Mouse (Mus musculus) layer of hippocampus, adult 18-20 months (tissue): ENCODE data around the gene Usp46. TPM values are rescaled to one million over a fixed set of nuclear protein-coding genes. Genes with fewer than 3 reads are reported as not detected.
"Not testable (repeated sequence)": the region's sequence is repeated elsewhere in the genome, so short reads cannot be mapped to it uniquely, and the experiment has no call there.

Experiments used
- DNase-seq, 2 experiments: peaks; one replicate each; pipeline ENCODE4 v3.0.0; 2022; ENCODE audit warnings: low spot score in 2 of 2
- total RNA-seq, 2 experiments: library from RNA; stranded (reverse); gene quantifications; 2 replicates each; pipeline ENCODE4 v1.2.3; 2021

Usp46 gene
- total RNA-seq, 2 experiments from 2014 or later, result 139 TPM

DNA sequence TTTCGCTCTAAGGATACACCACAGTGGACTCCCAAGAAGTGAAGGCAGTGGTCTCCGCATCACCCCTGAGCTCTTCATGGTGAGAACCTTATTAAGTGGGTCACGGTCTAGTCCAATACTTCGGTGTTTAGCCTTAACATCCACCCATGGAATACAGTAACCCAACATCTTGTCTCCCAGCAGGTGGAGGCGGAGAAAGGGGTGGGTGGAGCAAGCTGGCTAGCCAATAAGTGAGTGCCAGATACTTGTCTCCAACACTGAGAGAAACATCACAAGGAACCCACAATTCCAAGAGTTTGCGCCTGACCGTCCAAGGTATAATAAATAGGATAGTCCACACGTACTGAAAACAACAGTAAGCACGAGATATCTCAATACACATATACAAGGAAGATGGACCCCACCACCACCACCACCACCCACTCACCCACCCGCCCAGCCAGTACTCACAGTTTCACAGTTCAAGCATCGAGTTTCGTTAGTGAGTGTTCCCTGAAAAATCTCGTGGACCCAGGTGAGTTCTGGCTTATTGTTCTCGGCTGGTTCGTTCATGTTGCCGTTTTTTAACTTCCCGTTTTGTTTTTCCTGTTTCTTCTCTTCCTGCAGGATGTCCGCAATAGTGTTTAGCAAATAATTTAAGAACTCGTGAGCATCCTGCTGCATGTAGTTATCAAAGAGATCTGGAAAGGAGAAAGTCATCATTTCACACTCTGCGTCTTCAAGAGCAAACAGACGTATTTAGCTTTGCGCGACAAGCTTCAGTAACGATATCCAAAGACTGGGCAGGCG lies 39.3 kb downstream of the Usp46 start:
- DNase-seq, result no peak

DNA sequence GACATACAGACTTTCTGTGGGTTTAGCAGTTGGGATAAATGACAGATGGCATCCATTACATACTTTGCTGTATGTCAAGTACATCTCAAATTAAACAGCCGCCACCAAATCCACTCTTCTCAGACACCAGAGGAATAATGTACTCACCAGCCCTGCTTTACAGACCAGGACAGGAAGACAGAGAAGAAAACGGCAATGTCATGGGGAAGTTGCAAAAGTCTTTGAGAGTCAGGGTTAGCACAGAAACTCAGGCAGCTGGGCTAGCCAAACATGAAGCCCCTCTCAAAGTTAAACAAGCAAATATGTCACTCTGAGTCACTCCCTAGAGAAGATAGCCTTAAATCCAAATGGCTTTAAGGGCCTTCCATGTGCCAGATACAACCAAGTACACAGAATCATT lies 40.0 kb downstream of the Usp46 start:
- DNase-seq, result no peak

DNA sequence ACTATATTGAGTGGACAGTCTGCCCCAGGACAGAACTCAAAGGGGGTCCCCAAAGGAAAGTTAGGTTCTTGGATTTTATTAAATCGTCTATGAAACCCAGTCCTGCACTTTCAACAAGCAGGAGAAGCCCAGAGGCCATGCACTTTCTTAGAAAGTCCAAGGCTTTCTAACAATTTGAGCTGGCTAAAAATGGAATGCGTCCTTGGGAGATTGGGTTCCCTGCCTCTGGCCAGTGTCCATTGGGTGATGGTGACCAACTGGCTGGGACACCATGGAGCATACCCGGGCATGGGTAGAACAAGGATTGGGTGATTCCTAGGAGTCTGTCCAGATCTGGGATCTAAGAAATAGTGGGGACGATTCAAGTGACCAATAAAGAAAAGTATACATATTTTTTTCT lies 47.7 kb downstream of the Usp46 start:
- DNase-seq, result no peak

DNA sequence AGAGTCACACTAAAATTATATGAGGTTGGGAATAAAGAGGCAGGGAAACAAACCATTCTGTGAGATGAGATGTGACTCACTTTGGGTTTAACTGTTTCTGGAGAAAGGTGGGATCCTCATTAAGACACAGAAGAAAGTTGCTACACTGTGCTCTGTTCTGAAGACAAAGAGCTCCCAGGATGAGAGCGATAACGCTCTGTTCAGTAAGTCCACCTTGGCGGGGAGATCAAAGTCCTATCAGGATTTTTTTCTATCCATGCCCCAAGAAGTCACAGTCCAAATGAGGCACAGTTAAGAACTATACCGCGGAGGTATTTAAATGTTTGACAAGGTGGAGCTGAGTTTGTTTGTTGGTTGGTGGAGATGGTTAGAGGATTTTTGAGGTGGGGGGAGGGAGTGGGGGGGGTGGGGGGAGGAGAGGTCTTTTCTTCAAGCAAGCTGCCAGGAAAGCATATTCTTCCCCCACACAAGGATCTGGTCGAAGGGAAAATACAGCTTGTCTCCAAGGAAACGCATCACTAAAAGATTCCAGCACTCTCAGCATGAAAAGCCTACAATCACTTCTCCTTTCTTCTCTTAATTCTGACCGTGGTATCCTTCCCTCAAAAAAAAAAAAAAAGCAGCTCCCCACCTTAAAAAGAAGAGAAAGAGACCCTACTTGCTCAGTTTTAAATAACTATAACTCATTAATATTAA lies 49.2 kb downstream of the Usp46 start:
- peak in 1 of 2 experiments; percentile 43 for DNase-seq

DNA sequence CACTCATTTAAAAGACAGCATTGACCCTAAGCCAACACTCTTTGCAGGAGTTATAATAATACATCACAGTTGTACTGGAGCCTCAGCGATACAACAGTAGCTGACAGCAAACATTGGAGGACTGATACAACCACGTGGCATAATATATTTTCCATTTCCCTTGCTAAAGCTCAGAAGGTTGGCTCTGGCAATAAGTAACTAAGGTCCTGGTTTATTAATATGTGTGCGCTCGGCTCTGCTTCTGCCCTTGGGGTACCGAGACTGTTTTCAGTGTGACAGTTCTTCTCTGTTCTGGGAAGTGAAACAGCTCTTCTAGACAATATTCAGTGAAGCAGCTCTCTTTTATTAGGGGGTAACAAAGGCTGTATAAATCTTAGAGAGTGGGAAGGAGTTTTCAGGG lies 50.7 kb downstream of the Usp46 start:
- DNase-seq, result no peak

DNA sequence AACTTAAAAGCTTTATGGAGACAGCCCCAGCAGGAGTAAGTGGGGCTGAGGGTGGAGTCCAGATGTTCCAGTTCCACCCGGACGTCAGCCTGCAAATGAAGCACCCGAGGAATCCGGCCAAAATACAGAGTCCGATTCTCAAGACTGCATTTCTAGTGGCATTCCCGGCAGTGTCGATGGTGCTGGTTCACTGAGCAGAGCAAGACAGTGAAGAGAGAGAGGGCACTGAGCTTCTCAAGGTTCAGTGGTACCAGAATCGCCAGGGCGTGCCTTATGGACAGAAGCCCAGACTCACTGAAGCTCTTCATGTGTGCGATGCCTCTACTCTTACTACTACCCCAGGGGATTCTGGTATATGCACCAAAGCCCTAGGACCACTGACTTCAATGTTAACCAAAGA lies 56.6 kb downstream of the Usp46 start:
- no peak for DNase-seq

DNA sequence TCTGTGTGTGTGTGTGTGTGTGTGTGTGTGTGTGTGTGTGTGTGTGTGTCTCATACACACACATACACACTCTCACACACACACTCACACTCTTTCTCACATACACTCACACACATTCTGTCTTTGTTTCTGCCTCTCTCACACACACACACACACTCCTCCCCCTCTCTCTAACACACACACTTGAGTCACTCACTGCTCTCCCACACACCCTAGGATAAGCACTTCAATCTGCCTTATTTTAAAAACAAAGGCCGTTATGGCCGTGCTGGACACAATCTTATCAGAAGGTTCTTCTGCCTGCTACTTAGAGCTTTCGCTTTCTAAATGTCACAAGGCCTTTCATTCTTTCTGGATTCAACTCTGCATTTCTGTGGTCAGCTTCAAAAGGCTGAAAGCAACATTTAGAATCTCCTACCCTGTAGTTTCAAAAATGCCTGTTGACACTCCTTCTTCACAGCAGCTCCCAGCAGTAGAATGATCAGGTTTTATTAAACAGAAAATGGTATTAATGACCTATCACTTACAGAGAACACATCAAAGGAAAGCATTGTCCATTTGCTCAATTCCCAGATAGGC lies 60.6 kb downstream of the Usp46 start:
- no peak for DNase-seq

DNA sequence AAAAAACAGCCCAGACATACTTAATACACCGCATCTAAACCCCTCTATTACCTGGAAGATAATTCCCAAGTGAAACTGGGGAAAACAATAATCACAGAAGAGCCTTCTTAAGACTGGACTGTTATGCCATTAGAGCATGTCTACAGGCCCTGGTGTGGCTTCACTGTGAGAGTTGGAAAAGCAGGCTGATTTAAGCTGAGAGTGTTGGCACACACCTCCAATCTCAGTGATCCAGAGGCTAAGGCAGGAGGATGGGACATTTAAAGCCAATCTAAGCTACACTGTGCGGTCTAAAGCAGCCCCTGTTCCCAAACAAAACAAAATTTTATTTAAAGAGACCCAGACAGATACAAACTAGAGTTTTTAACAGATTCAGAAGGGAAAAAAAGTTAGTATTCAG lies 62.3 kb downstream of the Usp46 start:
- no peak for DNase-seq

DNA sequence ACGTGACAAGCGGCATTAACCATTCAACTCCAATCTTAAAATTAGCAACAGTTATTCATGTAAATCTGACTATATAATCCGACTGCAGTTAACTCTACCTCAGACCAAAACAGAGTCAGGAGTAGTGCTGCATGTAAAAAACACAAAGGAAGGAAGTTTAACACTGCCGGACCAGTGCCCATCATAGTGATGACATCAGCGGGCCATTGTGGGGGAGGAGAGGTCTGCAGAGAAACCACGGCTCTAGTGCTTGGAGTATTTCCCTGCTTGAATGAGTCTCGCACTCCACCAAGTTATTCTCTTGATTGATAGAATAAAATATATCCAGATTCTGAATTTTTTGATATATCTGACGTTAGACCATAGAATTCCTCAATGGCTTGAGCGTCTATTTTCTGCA lies 66.5 kb downstream of the Usp46 start:
- no peak for DNase-seq

DNA sequence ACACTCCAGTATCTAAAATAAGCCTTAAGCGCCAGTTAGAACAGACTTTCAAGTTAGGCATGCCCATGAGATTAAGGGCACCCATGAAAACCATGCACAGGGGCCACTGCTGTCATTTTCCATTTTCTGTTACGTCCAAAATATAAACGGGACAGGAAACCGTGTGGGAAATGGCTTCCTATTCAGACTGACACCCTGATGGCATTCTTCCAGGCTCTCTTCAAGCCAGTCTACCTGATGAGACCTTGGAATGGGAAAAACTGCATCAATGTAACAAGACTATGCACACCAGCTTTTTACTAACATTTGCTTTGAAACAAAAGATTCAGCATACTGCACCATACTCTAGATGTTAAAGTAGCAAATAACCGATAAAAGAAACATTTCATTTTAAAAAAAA lies 69.3 kb downstream of the Usp46 start:
- no peak for DNase-seq

DNA sequence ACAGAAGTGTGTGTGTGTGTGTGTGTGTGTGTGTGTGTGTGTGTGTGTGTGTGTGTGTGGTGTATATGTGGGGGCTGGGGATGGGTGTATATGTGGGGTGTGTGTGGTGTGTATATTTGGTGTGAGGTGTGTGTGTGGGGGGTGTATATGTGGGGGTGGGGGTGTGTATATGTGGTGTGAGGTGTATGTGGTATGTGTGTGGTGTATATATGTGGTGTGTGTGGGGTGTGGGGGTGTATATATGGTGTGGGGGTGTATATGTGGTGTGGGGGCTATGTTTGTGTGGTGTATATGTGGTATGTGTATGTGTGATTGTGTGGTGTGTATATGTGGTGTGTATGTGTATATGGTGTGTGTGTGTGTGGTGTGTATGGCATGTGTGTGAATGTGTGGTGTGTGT lies 73.4 kb downstream of the Usp46 start:
- DNase-seq, result no peak

DNA sequence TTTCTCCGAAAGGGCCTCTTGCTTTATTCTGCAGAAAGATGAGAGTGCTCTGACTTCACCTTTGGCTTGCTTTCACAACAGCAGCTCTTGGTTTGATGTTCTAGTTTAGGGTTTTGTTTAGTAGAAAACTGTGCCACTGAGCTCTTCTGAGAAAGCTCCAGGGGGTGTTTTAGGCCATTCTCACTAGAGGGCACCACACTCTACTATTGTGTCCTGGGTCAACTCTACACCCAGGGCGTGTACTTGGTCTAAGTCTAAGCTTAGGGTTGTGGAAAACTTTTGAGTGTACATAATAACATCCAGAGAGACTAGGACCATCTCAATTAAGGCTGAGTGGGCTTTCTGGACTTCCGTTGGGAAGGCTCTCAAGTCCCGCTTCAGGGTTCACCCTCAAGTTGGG lies 74.7 kb downstream of the Usp46 start:
- DNase-seq, result peak in 1 of 2 experiments; percentile 55

DNA sequence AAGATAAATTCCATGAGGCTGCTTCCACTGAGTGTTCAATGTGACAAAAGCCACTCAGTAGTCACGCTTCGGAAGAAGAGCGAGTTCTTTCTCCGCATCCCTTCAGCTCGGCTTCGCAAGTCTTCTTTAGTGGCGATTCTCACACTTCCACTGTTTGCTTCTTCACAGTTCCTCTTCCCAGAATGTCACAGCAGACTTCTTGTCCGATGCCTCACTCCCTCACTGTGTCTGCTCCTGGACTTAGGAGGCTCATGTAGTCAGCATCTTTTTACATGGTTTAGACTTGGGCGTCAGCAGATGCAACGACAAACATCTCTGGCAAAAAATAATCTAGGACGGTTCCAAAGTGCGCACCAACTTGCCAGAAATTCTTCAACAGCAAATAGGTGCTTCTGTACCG lies 75.9 kb downstream of the Usp46 start:
- no peak for DNase-seq

DNA sequence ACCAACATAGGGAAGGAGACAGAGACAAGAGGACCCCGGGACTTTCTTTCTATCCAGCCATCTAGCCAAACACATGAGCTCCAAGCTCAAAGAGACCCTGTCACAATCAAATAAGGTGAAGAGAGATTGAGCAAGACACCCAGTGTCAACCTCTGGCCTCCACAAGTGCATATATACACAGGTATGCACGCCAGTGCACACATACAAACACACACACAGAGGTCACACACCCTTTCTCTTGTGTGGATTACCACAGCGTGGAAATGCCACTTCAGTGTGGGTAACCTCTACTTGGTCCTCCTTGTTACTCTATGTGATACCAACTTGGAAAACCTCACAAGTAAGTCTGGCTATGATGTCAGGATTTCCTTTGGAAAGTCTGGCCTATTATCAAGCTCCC lies 78.7 kb downstream of the Usp46 start:
- DNase-seq, result no peak

DNA sequence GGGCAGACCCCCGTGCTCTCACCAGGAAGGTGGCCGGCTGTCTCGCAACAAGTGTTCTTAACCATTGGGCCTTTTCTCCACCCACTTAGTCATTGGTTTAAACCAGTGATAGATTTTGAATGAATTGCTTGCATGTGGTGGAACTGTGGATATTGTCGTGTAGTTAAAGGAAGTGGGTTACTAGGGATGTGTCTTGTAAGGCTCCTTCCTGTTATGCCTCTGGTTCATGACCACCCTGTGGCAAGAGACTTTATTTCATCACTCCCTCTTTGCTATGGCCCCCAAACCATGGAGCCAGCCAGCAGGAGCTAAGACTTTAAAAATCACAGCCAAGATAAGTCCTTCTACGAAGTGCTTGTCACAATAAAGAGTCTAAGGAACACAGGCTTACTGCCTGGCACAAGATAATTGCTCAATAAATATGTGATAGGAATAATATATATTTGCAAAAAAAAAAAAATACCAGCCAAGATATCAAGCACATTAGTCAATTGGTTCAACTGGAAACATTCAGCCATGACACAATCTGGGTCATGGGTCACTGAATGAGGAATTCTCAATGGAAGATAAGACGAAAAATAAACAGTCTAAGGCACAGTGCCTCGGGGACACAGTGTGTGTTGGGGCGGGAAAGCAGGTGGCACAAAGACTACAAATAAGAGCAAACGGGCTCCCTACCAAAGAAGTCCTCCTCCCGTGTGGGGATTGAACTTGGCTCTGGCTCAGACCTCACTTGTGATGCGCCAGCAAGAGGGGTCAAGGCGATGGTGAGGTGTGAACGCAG lies 80.3 kb downstream of the Usp46 start:
- DNase-seq, result no peak

DNA sequence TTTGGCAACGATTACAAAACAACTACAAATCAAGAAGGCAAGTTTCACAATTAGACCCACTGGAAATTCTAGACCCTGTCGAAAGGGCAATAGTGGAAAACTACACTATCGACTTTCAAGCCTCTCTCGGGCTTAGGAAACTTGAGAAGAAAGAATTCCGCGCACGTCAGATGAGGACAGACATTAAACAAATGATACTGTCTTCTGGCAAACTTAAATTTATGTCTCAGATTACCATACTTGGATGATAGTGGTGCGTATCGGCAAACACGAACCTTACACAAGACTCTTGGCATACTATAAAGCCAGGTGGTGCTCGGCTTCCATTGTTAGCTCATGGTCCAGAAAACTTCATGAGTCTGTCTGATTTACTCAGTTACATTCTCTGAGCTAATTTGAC lies 90.8 kb downstream of the Usp46 start:
- no peak for DNase-seq

DNA sequence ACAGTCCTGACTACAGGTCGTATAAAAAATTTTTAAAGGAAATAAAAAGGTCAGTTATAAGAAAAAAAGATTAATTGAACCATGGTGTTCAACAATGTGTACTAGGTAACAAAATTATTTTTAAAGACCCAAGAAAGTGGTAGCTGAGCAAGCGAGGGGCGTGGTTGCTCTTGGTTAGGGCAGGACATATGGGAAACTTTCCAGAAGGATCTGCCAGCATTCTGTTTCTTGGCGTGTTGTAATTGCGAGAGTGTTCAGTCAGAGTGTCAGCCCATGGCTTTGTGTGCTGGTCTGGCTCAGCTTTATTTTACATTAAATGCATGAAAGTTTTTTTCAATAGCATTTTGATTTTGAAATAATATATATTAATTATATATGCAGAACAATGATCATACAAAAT lies 96.5 kb downstream of the Usp46 start:
- no peak for DNase-seq

DNA sequence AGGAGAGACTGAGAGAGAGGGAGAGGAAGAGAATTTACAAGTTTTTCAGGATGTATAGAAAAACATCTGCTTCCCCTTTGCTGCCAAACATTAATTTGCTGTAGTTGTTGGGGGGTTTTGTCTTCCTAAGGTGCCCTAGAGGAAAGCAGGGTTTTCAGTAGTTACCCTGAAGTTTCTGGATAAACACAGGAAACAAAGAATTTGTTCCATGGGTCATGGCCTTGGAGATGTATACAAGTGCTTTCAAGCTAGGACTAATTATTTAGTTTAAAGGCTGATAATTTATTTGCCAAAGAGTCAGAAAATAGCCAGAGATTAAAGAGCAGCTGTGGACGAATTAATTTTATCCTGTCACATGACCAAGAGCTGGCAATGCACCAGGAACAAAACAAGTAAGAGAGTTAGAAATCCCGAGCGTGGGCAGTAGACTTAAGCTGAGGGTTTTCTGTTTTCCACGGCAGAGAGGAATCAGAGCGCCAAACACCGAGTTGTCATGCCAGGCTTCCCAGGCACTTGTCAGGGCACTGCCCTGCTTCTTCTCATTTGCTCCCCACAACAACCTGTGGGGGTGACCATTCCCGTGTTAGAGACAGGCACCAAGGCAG lies 98.1 kb downstream of the Usp46 start:
- DNase-seq, result peak; percentile 16 to 63

DNA sequence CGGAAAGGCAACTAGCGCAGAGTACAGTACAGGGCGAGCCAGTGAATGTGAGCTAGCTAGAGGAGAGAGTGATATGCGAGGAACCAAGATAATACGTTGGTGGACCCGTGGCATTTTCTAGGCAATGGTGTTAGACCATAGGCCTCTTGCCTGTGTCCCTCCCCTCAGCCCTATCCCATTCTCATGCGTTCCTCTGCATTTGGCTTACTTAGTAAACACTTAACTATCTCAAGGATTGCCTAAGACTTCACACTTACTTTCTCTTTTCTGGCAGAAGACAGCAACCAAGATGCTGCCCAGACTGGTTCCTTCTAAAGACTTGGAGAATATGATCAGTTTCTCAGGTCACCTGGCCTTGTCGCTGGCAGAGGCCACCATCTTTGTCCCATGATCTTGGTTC lies 98.9 kb downstream of the Usp46 start:
- no peak for DNase-seq

DNA sequence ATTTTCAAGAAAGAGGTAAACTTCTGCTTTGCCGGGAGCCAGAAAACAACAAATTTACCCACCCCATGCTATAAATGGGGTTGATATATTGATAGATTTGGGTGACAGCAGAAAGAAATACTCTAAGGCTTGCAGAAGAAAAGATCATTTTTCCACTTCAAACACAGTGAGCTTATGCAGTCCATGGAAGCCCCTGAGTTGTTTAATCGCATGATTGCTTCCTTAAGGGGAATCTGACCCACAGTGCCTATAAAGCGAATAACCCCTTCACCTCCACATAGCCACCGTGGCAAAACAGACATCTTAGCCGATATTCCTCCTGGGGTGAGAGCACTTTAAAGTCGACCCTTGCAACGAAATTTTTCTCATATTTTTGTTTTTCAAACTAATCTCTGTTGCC lies 108.5 kb downstream of the Usp46 start:
- no peak for DNase-seq

DNA sequence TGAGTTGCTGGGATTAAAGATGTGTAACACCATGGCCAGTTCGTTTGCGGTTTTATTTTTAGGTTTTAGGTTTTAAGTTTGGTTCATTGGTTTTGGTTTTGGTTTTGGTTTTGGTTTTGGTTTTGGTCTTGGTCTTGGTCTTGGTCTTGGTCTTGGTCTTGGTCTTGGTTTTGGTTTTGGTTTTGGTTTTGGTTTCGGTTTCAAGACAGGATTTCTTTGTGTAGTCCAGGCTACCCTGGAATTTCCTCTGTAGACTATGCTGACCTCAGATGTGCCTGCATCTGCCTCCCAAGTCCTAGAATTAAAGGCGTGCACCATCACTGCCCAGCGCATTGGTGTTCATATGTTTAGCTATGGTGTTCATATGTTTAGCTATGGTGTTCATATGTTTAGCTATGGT lies 109.6 kb downstream of the Usp46 start:
- not testable (repeated sequence) for DNase-seq
